8 mouse cellular contexts compared by ENCODE assay signal in genomic region chr15:82146770-82147610, GRCm38 (mm10). TPM values are rescaled to one million over a fixed set of nuclear protein-coding genes. Genes with fewer than 3 reads are reported as not detected.
A peak's percentile ranks its signal among the peaks of the same experiment; 100 is the strongest.
DNase-seq lines count a peak whose midpoint lies in the region; ATAC-seq and TF ChIP-seq lines count a peak whose summit lies in the region.

TSS of gene Srebf2 (plus strand) at chr15:82147181.

- H3K4me2 ChIP-seq in forebrain, embryonic 16.5 days (ENCODE audit: low read length), result peak within 1 kb of the TSS; percentile 88
- peak within 1 kb of the TSS; percentile 75 for H3K4me2 ChIP-seq in lung, embryonic 14.5 days

- peaks cover 64% of the 10 kb centered on the region for H3K4me1 ChIP-seq in G1E (ENCODE audit: insufficient read depth, low read depth, low read length)
- peaks cover 26% of the 10 kb centered on the region for H3K4me1 ChIP-seq in forebrain, embryonic 16.5 days (replicated peaks; ENCODE audit: control insufficient read depth, insufficient read depth, low read length)
- H3K4me1 ChIP-seq in lung, embryonic 14.5 days (ENCODE audit: insufficient read depth), result peaks cover 18% of the 10 kb centered on the region
- peaks cover 4% of the 10 kb centered on the region for H3K4me1 ChIP-seq in olfactory bulb, adult 2 months (ENCODE audit: control insufficient read depth, insufficient read depth, low read length)
- H3K4me1 ChIP-seq in thymus, adult 2 months (replicated peaks; ENCODE audit: control insufficient read depth, insufficient read depth, low read length), result peaks cover 22% of the 10 kb centered on the region

- intact Hi-C loops in heart, postnatal 36 days (cut with DNase I), result loop anchor here (5.0 kb wide), 1 partner anchor 200 kb away; no protein-coding TSS in a partner anchor

- H3K4me3 ChIP-seq in G1E (ENCODE audit: low read depth, low read length), result peak within 1 kb of the TSS; percentile 92
- peak within 1 kb of the TSS; percentile 88 for H3K4me3 ChIP-seq in forebrain, embryonic 16.5 days (replicated peaks; ENCODE audit: low read length)
- peak within 1 kb of the TSS; percentile 87 for H3K4me3 ChIP-seq in layer of hippocampus, adult 2 months
- peak within 1 kb of the TSS; percentile 86 for H3K4me3 ChIP-seq in lung, embryonic 14.5 days (ENCODE audit: low read depth, low read length)
- H3K4me3 ChIP-seq in olfactory bulb, adult 2 months (ENCODE audit: insufficient read depth, low read depth, low read length), result peak within 1 kb of the TSS; percentile 81
- H3K4me3 ChIP-seq in thymus, adult 2 months (ENCODE audit: control insufficient read depth, insufficient read depth, low read length), result peak within 1 kb of the TSS; percentile 85

- H3K9ac ChIP-seq in forebrain, embryonic 16.5 days (replicated peaks; ENCODE audit: low read depth, low read length), result peak within 1 kb of the TSS; percentile 89
- peak within 1 kb of the TSS; percentile 79 for H3K9ac ChIP-seq in lung, embryonic 14.5 days

- under 1% methylated on average over 67 of the region's 79 CpGs for WGBS in forebrain, embryonic 16.5 days
- under 1% methylated on average over 79 of the region's 79 CpGs for WGBS in lung, embryonic 14.5 days
- WGBS in olfactory bulb, adult 2 months, result under 1% methylated on average over 72 of the region's 79 CpGs
- under 1% methylated on average over 78 of the region's 79 CpGs for WGBS in thymus, adult 2 months

- H3K27me3 ChIP-seq in G1E (ENCODE audit: insufficient read depth, low read length), result no peaks in the 10 kb centered on the region
- H3K27me3 ChIP-seq in forebrain, embryonic 16.5 days (replicated peaks; ENCODE audit: control insufficient read depth, insufficient read depth, low read length), result no peaks in the 10 kb centered on the region
- H3K27me3 ChIP-seq in lung, embryonic 14.5 days (ENCODE audit: insufficient read depth, low read length), result no peaks in the 10 kb centered on the region
- H3K27me3 ChIP-seq in thymus, adult 2 months (ENCODE audit: control insufficient read depth, insufficient read depth, low read length), result no peaks in the 10 kb centered on the region

- peaks cover 42% of the 10 kb centered on the region for H3K36me3 ChIP-seq in G1E (replicated peaks)
- H3K36me3 ChIP-seq in forebrain, embryonic 16.5 days (ENCODE audit: control insufficient read depth, insufficient read depth), result no peaks in the 10 kb centered on the region
- H3K36me3 ChIP-seq in lung, embryonic 14.5 days (ENCODE audit: insufficient read depth), result 0 out of 2 replicates have a peak, but pooled peaks cover under 1% of the 10 kb centered on the region
- no peaks in the 10 kb centered on the region for H3K36me3 ChIP-seq in thymus, adult 2 months (ENCODE audit: control insufficient read depth, insufficient read depth, low read length)

- ATAC-seq in G1E (ENCODE audit: extremely low read depth, insufficient number of reproducible peaks, low FRiP score, poor library complexity, severe bottlenecking), result peak; percentile 94
- peak; percentile 97 for ATAC-seq in forebrain, embryonic 16.5 days
- ATAC-seq in lung, embryonic 14.5 days (ENCODE audit: insufficient read depth), result peak; percentile 98

- peak; percentile 71 for TF ChIP-seq POLR2A in olfactory bulb, adult 2 months (IDR thresholded peaks at IDR 0.05; ENCODE audit: insufficient read depth, low read depth, low read length)
- peak; percentile 74; the same call in 1 of the 2 replicates for TF ChIP-seq POLR2A in thymus, adult 2 months (IDR thresholded peaks at IDR 0.05; ENCODE audit: control insufficient read depth, extremely low read depth, insufficient read depth, low read length, poor library complexity)

- peak within 1 kb of the TSS; percentile 97 for H3K27ac ChIP-seq in forebrain, embryonic 16.5 days (ENCODE audit: low read length)
- peak within 1 kb of the TSS; percentile 98 for H3K27ac ChIP-seq in layer of hippocampus, adult 2 months
- peak within 1 kb of the TSS; percentile 92 for H3K27ac ChIP-seq in lung, embryonic 14.5 days (ENCODE audit: low read depth)
- H3K27ac ChIP-seq in olfactory bulb, adult 2 months (ENCODE audit: insufficient read depth, low read depth, low read length), result peak within 1 kb of the TSS; percentile 96
- peak within 1 kb of the TSS; percentile 63 for H3K27ac ChIP-seq in thymus, adult 2 months (ENCODE audit: control insufficient read depth, insufficient read depth, low read length)

- H3K9me3 ChIP-seq in G1E (replicated peaks), result no peaks in the 10 kb centered on the region
- H3K9me3 ChIP-seq in forebrain, embryonic 16.5 days (ENCODE audit: control insufficient read depth, low read length), result no peaks in the 10 kb centered on the region
- no peaks in the 10 kb centered on the region for H3K9me3 ChIP-seq in lung, embryonic 14.5 days (ENCODE audit: low read depth, low read length)

- peak; percentile 98 for DNase-seq in G1E (ENCODE audit: low spot score)
- DNase-seq in cerebellum, adult 18-20 months, result peak; percentile 97 to 99
- peak; percentile 94 to 95 for DNase-seq in heart, postnatal 36 days
- peak; percentile 98 to 99 for DNase-seq in layer of hippocampus, adult 2 months (ENCODE audit: low spot score in 2 of 2)
- DNase-seq in lung, embryonic 14.5 days, result peak; percentile 100
- peak; percentile 97 for DNase-seq in thymus, adult 2 months

- TF ChIP-seq CTCF in G1E (IDR thresholded peaks at IDR 0.05; ENCODE audit: low read depth, low read length), result no peak
- no peak for TF ChIP-seq CTCF in layer of hippocampus, adult 2 months (conservative IDR thresholded peaks at IDR 0.05)
- no peak for TF ChIP-seq CTCF in lung, embryonic 14.5 days (IDR thresholded peaks at IDR 0.05; ENCODE audit: low read depth)
- TF ChIP-seq CTCF in olfactory bulb, adult 2 months (IDR thresholded peaks at IDR 0.05; ENCODE audit: insufficient read depth, low read depth, low read length), result no peak
- TF ChIP-seq CTCF in thymus, adult 2 months (IDR thresholded peaks at IDR 0.05; ENCODE audit: borderline replicate concordance, control insufficient read depth, extremely low read depth, insufficient read depth, low read length, poor library complexity), result peak; percentile 60; the same call in 1 of the 2 replicates

RNA-seq across cellular contexts. Expression of gene Srebf2, which starts in this region (rescaled TPM):
- 97.6 and 164 TPM in 2 replicates for total RNA-seq in G1E (2014; fragmentation: Nextera tagmentation)
- total RNA-seq in G1E (2017), result 42.5 and 48.5 TPM in 2 replicates
- 440 and 648 TPM in 2 replicates for polyA plus RNA-seq in G1E (2012)
- 229 and 232 TPM in 2 replicates for polyA plus RNA-seq in forebrain, embryonic 16.5 days (2015; fragmentation: Nextera tagmentation; extraction: Ambion mirVana)
- 10 to 100 TPM; 17.4 to 19.5 TPM for total RNA-seq in heart, postnatal 36 days (2021)
- total RNA-seq in layer of hippocampus, adult 2 months (2021), result 100 to 1,000 TPM; 162 to 165 TPM
- 107 and 114 TPM in 2 replicates for polyA plus RNA-seq in lung, embryonic 14.5 days (2014; fragmentation: Nextera tagmentation; extraction: Ambion mirVana)
- 282 TPM in 1 of 2 replicates, not detected in the other for polyA plus RNA-seq in olfactory bulb, adult 2 months (2012; ENCODE audit: insufficient read depth, insufficient read length, low replicate concordance, missing spikeins)
- polyA plus RNA-seq in thymus, adult 2 months (2012; rRNA removed), result 410 and 478 TPM in 2 replicates

Comparison
In these comparisons a context has a peak if more than half of its experiments do, and no peak if none do; other contexts are left out.
1. Peak in every context shown above with its lines: DNase-seq, ATAC-seq, H3K4me3 ChIP-seq and H3K27ac ChIP-seq.